Mouse (Mus musculus): ENCODE data around the gene Ttc7. TPM values are rescaled to one million over a fixed set of nuclear protein-coding genes. Genes with fewer than 3 reads are reported as not detected.

Ttc7 gene
- polyA plus RNA-seq (2012), result 31.2 and 36.6 TPM in 2 replicates

GRCm38 (mm10) chr17:87282706-87283053 is at the start of gene Ttc7:
Gene Ttc7 (plus strand): TSS chr17:87282886.
- TF ChIP-seq GATA1 (IDR thresholded peaks at IDR 0.05; ENCODE audit: low read length), result no peak

- TF ChIP-seq GATA1 (IDR thresholded peaks at IDR 0.05; ENCODE audit: low read length), result no peak
These were observed 47.7 kb upstream of the Ttc7 start for GRCm38 (mm10) chr17:87235019-87235418.

GRCm38 (mm10) chr17:87236725-87237650 is 45.7 kb upstream of the Ttc7 start:
- no peak for TF ChIP-seq GATA1 (IDR thresholded peaks at IDR 0.05; ENCODE audit: low read length)

- no peak for TF ChIP-seq GATA1 (IDR thresholded peaks at IDR 0.05; ENCODE audit: low read length)
These were observed 44.9 kb upstream of the Ttc7 start for GRCm38 (mm10) chr17:87237826-87238225.

GRCm38 (mm10) chr17:87246103-87246502 is 36.6 kb upstream of the Ttc7 start:
- TF ChIP-seq GATA1 (IDR thresholded peaks at IDR 0.05; ENCODE audit: low read length), result no peak

GRCm38 (mm10) chr17:87254384-87254783 is 28.3 kb upstream of the Ttc7 start:
- no peak for TF ChIP-seq GATA1 (IDR thresholded peaks at IDR 0.05; ENCODE audit: low read length)

- no peak for TF ChIP-seq GATA1 (IDR thresholded peaks at IDR 0.05; ENCODE audit: low read length)
These were observed 27.0 kb upstream of the Ttc7 start for GRCm38 (mm10) chr17:87255672-87256071.

- no peak for TF ChIP-seq GATA1 (IDR thresholded peaks at IDR 0.05; ENCODE audit: low read length)
These were observed 19.3 kb upstream of the Ttc7 start for GRCm38 (mm10) chr17:87263401-87263800.

- no peak for TF ChIP-seq GATA1 (IDR thresholded peaks at IDR 0.05; ENCODE audit: low read length)
These were observed 18.4 kb upstream of the Ttc7 start for GRCm38 (mm10) chr17:87264054-87264830.

- TF ChIP-seq GATA1 (IDR thresholded peaks at IDR 0.05; ENCODE audit: low read length), result no peak
These were observed 17.5 kb upstream of the Ttc7 start for GRCm38 (mm10) chr17:87264927-87265791.

- no peak for TF ChIP-seq GATA1 (IDR thresholded peaks at IDR 0.05; ENCODE audit: low read length)
These were observed 16.9 kb upstream of the Ttc7 start, which contains the start of gene Mcfd2 for GRCm38 (mm10) chr17:87265792-87266186. Gene Mcfd2 (minus strand): TSS chr17:87265935.

GRCm38 (mm10) chr17:87269454-87269853 is 13.2 kb upstream of the Ttc7 start:
- no peak for TF ChIP-seq GATA1 (IDR thresholded peaks at IDR 0.05; ENCODE audit: low read length)

- no peak for TF ChIP-seq GATA1 (IDR thresholded peaks at IDR 0.05; ENCODE audit: low read length)
These were observed 7.0 kb upstream of the Ttc7 start for GRCm38 (mm10) chr17:87275363-87276341.

- TF ChIP-seq GATA1 (IDR thresholded peaks at IDR 0.05; ENCODE audit: low read length), result no peak
These were observed 530 bp upstream of the Ttc7 start for GRCm38 (mm10) chr17:87282007-87282705.

Measured in G1E-ER4 (cell line).